Mouse (Mus musculus): ENCODE data around the gene Otp. TPM values are rescaled to one million over a fixed set of nuclear protein-coding genes. Genes with fewer than 3 reads are reported as not detected.

The Otp gene
- total RNA-seq, 2 experiments from 2014 or later: 0.27 TPM; not detected in 1

GRCm38 (mm10) chr13:94915654-94916053 is 40.3 kb downstream of the Otp start:
- DNase-seq (ENCODE audit: low spot score in 2 of 2): no peak
- intact Hi-C loops (cut with DNase I): no loop called here

DNA sequence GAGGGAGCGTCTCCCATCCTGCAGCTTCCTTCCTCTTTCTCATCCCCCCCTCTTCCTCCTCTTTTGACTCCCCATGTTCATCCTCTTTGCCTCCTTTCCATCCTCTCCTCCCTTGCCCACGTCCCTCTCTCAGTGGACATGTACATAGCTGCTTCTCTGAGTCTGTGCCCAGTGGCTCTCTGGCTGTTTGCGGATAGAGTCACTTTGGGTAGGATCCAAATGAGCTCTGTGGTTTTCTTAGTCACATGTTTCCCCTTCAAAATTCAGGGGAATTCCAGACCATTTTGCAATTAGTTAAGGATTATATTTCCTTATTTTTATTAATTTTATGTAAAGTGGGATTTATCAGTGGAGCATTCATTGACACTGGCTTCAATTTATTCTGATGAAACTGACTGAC is 52.7 kb downstream of the Otp start:
- intact Hi-C loops (cut with DNase I): no loop called here
- no peak for DNase-seq (ENCODE audit: low spot score in 2 of 2)

Other genes starting within 250 kb of the Otp start
- gene Tbca, start 86.7 kb upstream of the Otp start, total RNA-seq (2021): 100 to 1,000 TPM; 147 to 149 TPM
- gene Wdr41, start 100.7 kb downstream of the Otp start, total RNA-seq (2021): 10 to 100 TPM; 24.0 to 24.4 TPM